Mouse (Mus musculus) MEL (cell line): ENCODE data around the gene Ppp1ca. TPM values are rescaled to one million over a fixed set of nuclear protein-coding genes. Genes with fewer than 3 reads are reported as not detected.
A peak's percentile ranks its signal among the peaks of the same experiment; 100 is the strongest.

ENCODE experiments used
- DNase-seq: peaks from one replicate; pipeline ENCODE4 v3.0.0; 2011; ENCODE audit warnings: low read depth, low spot score
- H3K27ac ChIP-seq: 2 replicates; pipeline ENCODE4 v1.5.1; 2012; ENCODE audit warnings: low read depth, mild to moderate bottlenecking, control low read depth, low read length, moderate library complexity; ENCODE audit not compliant: control insufficient read depth
- H3K27me3 ChIP-seq, 2 experiments: fragments of 150-350 bp in 1 of 2; sonication (generic) in 1 of 2; 2 replicates each; pipeline ENCODE4 v1.6.1; 2012; ENCODE audit warnings: low read length in 2 of 2, mild to moderate bottlenecking in 2 of 2, improper control_type of control experiment in 1 of 2, moderate library complexity in 1 of 2; ENCODE audit not compliant: insufficient read depth in 2 of 2, control insufficient read depth in 1 of 2
- H3K36me3 ChIP-seq, 2 experiments: 2 replicates each; pipeline ENCODE4 v1.6.1; 2012 to 2014; ENCODE audit warnings: low read length in 2 of 2, improper control_type of control experiment in 1 of 2, inconsistent platforms in 1 of 2, mild to moderate bottlenecking in 1 of 2; ENCODE audit not compliant: insufficient read depth in 2 of 2, control insufficient read depth in 1 of 2
- H3K4me1 ChIP-seq, 2 experiments: fragments of 150-350 bp in 1 of 2; sonication (generic) in 1 of 2; 2 replicates each; pipeline ENCODE4 v1.6.1; 2012; ENCODE audit warnings: low read length in 2 of 2, improper control_type of control experiment in 1 of 2, mild to moderate bottlenecking in 1 of 2; ENCODE audit not compliant: insufficient read depth in 2 of 2, control insufficient read depth in 1 of 2
- H3K4me3 ChIP-seq, 2 experiments: fragments of 150-350 bp in 1 of 2; sonication (generic) in 1 of 2; 2 replicates each; pipeline ENCODE4 v1.5.1; 2012; ENCODE audit warnings: low read depth in 2 of 2, low read length in 2 of 2, mild to moderate bottlenecking in 2 of 2, moderate library complexity in 2 of 2, control low read depth in 1 of 2, improper control_type of control experiment in 1 of 2; ENCODE audit not compliant: control insufficient read depth in 1 of 2, insufficient read depth in 1 of 2
- H3K79me2 ChIP-seq: 2 replicates; pipeline ENCODE4 v1.6.1; 2012; ENCODE audit warnings: mild to moderate bottlenecking, low read length, moderate library complexity; ENCODE audit not compliant: control insufficient read depth, poor library complexity, insufficient read depth
- H3K9ac ChIP-seq: 2 replicates; pipeline ENCODE4 v1.6.1; 2012; ENCODE audit warnings: low read depth, mild to moderate bottlenecking, control low read depth, low read length, moderate library complexity; ENCODE audit not compliant: control insufficient read depth, poor library complexity, severe bottlenecking
- H3K9me3 ChIP-seq: fragments of 150-350 bp; sonication (generic); replicated peaks from 2 replicates; pipeline ENCODE4 v1.6.1; 2012; ENCODE audit warnings: mild to moderate bottlenecking, low read length, improper control_type of control experiment, moderate library complexity; ENCODE audit not compliant: insufficient read depth
- CHD1 ChIP-seq: IDR thresholded peaks from 2 replicates; pipeline ENCODE4 v1.6.1; 2012; ENCODE audit warnings: low read depth, mild to moderate bottlenecking, inconsistent platforms, low read length, improper control_type of control experiment
- CHD2 ChIP-seq: IDR thresholded peaks from 2 replicates; pipeline ENCODE4 v1.6.1; 2011; ENCODE audit warnings: low read length, improper control_type of control experiment
- JUND ChIP-seq: IDR thresholded peaks from 2 replicates; pipeline ENCODE4 v1.6.1; 2011; ENCODE audit warnings: low read depth, mild to moderate bottlenecking, improper control_type of control experiment, low read length
- MAFK ChIP-seq: IDR thresholded peaks from 2 replicates; pipeline ENCODE4 v1.6.1; 2011; ENCODE audit warnings: low read depth, mild to moderate bottlenecking, low read length, improper control_type of control experiment, borderline replicate concordance
- MAZ ChIP-seq: IDR thresholded peaks from 2 replicates; pipeline ENCODE4 v1.6.1; 2012; ENCODE audit warnings: low read depth, mild to moderate bottlenecking, inconsistent platforms, low read length, improper control_type of control experiment
- MEF2A ChIP-seq: IDR thresholded peaks from 2 replicates; pipeline ENCODE4 v1.6.1; 2014; ENCODE audit warnings: low read depth, mild to moderate bottlenecking, inconsistent platforms, low read length, improper control_type of control experiment; ENCODE audit not compliant: poor library complexity, insufficient replicate concordance, severe bottlenecking; ENCODE audit errors: extremely low read depth
- MXI1 ChIP-seq: IDR thresholded peaks from 2 replicates; pipeline ENCODE4 v1.6.1; 2011; ENCODE audit warnings: mild to moderate bottlenecking, low read depth, low read length, improper control_type of control experiment
- MYB ChIP-seq: IDR thresholded peaks from 2 replicates; pipeline ENCODE4 v1.6.1; 2011; ENCODE audit warnings: mild to moderate bottlenecking, low read depth, low read length, improper control_type of control experiment
- POLR2A ChIP-seq, 2 experiments: IDR thresholded peaks; 2 replicates each; pipeline ENCODE4 v1.6.1; 2011 to 2012; ENCODE audit warnings: low read length in 2 of 2, mild to moderate bottlenecking in 2 of 2, control low read depth in 1 of 2, improper control_type of control experiment in 1 of 2, low read depth in 1 of 2, moderate library complexity in 1 of 2; ENCODE audit not compliant: control insufficient read depth in 1 of 2, insufficient read depth in 1 of 2, poor library complexity in 1 of 2
- POLR2AphosphoS2 ChIP-seq: IDR thresholded peaks from 2 replicates; pipeline ENCODE4 v1.6.1; 2011; ENCODE audit warnings: low read length, improper control_type of control experiment
- SIN3A ChIP-seq: IDR thresholded peaks from 2 replicates; pipeline ENCODE4 v1.6.1; 2012; ENCODE audit warnings: low read length, improper control_type of control experiment, inconsistent platforms
- TAL1 ChIP-seq: IDR thresholded peaks from 2 replicates; pipeline ENCODE4 v1.6.1; 2012; ENCODE audit warnings: mild to moderate bottlenecking, inconsistent platforms, low read length, moderate library complexity, mixed read lengths
- TCF12 ChIP-seq: IDR thresholded peaks from 2 replicates; pipeline ENCODE4 v1.6.1; 2014; ENCODE audit warnings: low read depth, mild to moderate bottlenecking, inconsistent platforms, low read length, improper control_type of control experiment, moderate library complexity
- ZMIZ1 ChIP-seq: IDR thresholded peaks from 2 replicates; pipeline ENCODE4 v1.6.1; 2012; ENCODE audit warnings: low read depth, mild to moderate bottlenecking, inconsistent platforms, low read length, improper control_type of control experiment, moderate library complexity
- polyA plus RNA-seq, 2 experiments: library from polyadenylated mRNA; stranded (reverse) in 1 of 2; unstranded in 1 of 2; fragments of >175 nt in 1 of 2; fragments of >200 nt in 1 of 2; gene quantifications; 2 replicates each; pipeline versions ENCODE4 v1.2.1 to v1.2.4; 2012; ENCODE audit warnings: low replicate concordance in 2 of 2, low read depth in 1 of 2; ENCODE audit not compliant: insufficient read length in 2 of 2, insufficient read depth in 1 of 2, missing spikeins in 1 of 2
- total RNA-seq: library from RNA; depleted of rRNA; stranded (reverse); fragments of 300-350 nt; gene quantifications from 2 replicates; pipeline ENCODE4 v1.2.3, GENCODE M21; 2012

The Ppp1ca gene
- total and polyA plus RNA-seq, 3 experiments, result 453 to 505 (median 455) TPM

- Histone ChIP-seq H3K27ac (peak overlapping the region; percentile 55), H3K9ac (peak overlapping the region; percentile 75), H3K9me3 (no peaks in the 10 kb centered on the region), H3K4me3 (peak overlapping the region; percentile 59 to 62), H3K27me3 (no peaks in the 10 kb centered on the region), H3K79me2 (peaks cover 6% of the 10 kb centered on the region), H3K36me3 (peaks cover 1 to 2% of the 10 kb centered on the region in 2 experiments; a peak in 3 of 4 replicates), H3K4me1 (peaks cover 4 to 8% of the 10 kb centered on the region in 2 experiments; a peak in 3 of 4 replicates)
- no peak for DNase-seq
- TF ChIP-seq MYB, result no peak
- TF ChIP-seq TAL1, result no peak
- TF ChIP-seq TCF12, result no peak
- no peak for TF ChIP-seq CHD2
- TF ChIP-seq ZMIZ1, result 0 out of 2 replicates have a peak, but pooled peaks have one; percentile 57
- TF ChIP-seq POLR2A (IDR thresholded peaks at IDR 0.05; ENCODE audit: control insufficient read depth in 1 of 2, insufficient read depth in 1 of 2, low read depth in 1 of 2, low read length in 2 of 2, poor library complexity in 1 of 2), result peak in 1 of 2 experiments; percentile 8; a peak in 1 of 4 replicates
- TF ChIP-seq CHD1, result 0 out of 2 replicates have a peak, but pooled peaks have one; percentile 53
- 0 out of 2 replicates have a peak, but pooled peaks have one; percentile 9 for TF ChIP-seq MAZ
- TF ChIP-seq POLR2AphosphoS2, result no peak
- no peak for TF ChIP-seq MAFK
- TF ChIP-seq SIN3A, result peak; percentile 16; the same call in 1 of the 2 replicates
Observed at GRCm38 (mm10) chr19:4155223-4156072, 36.4 kb upstream of the Ppp1ca start.

GRCm38 (mm10) chr19:4156073-4156579 lies 35.7 kb upstream of the Ppp1ca start:
- H3K4me1 ChIP-seq, result peaks cover 4 to 8% of the 10 kb centered on the region in 2 experiments; a peak in 3 of 4 replicates
- H3K36me3 ChIP-seq, result peaks cover 1 to 2% of the 10 kb centered on the region in 2 experiments; a peak in 3 of 4 replicates
- TF ChIP-seq MXI1 (no peak), ZMIZ1 (no peak), MYB (no peak), MAFK (no peak), JUND (no peak), MEF2A (no peak)
- TF ChIP-seq, all 39 proteins: peak for 0
- no peak overlapping the region for H3K4me3 ChIP-seq
- H3K79me2 ChIP-seq, result peaks cover 6% of the 10 kb centered on the region
- no peaks in the 10 kb centered on the region for H3K9me3 ChIP-seq
- no peak for DNase-seq
- H3K27ac ChIP-seq, result no peak overlapping the region
- H3K9ac ChIP-seq, result no peak overlapping the region
- H3K27me3 ChIP-seq, result no peaks in the 10 kb centered on the region
